Mouse (Mus musculus): Measurements from ENCODE around the gene Fgf18. TPM values are rescaled to one million over a fixed set of nuclear protein-coding genes. Genes with fewer than 3 reads are reported as not detected.
A peak's percentile ranks its signal among the peaks of the same experiment; 100 is the strongest.

Gene Fgf18
- 1 to 10 TPM; 2.2 to 3.9 (median 3.0) TPM for total RNA-seq (2022)

DNA sequence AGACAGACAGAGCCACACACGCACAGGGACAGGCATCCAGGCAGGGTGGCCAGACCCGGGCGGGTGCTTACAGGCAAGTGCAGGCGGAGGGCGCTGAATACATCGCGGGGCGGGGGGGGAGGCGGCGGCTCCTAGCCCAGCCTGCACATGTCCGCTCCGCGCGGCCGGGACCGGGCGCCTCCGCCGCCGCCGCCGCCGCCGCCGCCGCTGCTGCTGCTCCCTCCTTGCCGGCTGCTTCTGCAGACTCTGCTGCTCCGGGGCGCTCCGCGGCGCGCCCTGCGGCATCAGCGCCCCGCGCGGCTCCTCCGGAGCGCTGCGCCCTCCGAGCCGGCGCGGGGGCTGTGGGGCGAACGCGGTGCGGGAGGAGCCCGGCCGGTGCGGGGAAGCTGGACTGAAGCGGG, at the start of gene Fgf18:
Gene Fgf18 (minus strand): TSS at position 230 of the 401 bp plus-strand sequence.
- DNase-seq (ENCODE audit: low spot score in 2 of 2) = peak in 1 of 2 experiments; percentile 9

DNA sequence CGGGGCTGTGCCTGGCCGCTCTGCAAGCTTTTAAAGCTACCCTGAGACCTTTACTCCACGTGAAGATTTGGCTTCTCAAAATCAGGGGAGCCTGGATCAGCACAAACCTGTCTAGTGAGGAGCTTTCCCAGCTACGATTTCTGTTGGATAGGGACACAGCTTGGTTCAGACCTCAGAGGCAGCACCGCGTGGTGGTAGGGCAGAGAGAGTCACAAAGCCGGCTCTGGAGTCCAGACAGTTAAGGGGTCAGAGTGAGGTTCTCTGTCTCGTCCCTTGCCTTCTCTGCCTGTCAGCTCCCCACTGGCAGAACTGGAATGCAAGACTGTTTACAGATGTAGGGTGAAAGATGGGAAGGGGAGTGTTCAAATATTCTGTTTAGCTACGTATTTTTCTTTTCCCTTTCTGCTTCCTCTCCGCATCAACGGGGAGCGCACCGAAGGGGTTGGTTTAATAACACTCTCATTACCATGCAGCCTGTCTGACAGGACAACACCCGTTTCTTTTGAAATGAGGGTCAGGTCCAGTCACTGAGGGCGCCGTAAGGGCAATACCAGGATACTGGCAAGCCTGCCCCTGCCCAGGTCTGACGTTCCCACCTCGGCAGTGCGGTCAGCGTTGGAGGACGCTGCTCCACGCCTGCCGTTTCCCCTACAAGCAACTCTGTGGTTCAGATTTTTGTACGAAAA, 49.4 kb upstream of the Fgf18 start:
- DNase-seq (ENCODE audit: low spot score in 2 of 2) = no peak

DNA sequence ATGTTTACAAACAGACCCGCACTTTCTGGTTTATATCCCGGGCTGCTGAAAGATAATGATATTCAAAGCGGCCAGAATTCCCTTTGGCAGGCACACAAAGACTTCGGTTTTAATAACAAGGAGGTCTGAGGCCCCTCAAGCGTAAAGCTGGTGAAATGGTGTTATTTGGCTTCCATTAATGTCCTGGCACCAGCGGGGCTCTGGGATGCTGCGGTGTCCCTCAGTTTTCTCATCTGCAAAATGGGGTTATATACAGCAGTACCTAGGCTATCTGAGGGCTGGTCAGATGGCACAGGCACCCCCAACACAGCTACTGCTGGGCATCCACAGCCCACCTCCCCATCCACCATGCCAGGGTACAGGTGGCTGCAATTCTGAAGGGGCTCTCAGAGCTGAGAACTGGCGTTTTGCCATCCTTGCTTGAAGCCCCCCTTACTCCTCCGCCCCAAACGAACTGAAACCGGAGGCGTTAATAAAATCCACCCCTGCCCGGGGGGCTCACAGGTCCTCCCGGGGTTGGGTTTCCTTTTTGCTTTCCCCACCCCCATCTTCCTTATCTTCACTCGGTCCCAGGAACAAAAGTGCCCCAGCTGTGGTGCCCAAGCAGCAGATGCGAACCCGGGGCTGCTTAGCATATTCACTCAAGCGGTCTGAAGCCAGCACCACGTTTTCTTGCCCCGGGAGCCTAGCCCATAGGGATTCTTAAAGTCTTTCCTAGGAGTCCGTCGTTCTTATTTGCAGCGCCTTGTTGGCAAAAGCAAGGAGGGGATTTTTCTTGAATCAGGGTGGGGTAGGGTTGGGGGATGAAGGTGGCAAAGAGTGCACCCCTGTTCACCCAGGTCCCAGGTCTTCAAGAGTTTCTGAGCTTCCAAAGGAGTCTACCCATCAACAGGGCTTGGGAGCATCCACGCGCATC, 48.6 kb upstream of the Fgf18 start:
- no peak for DNase-seq (ENCODE audit: low spot score in 2 of 2)

DNA sequence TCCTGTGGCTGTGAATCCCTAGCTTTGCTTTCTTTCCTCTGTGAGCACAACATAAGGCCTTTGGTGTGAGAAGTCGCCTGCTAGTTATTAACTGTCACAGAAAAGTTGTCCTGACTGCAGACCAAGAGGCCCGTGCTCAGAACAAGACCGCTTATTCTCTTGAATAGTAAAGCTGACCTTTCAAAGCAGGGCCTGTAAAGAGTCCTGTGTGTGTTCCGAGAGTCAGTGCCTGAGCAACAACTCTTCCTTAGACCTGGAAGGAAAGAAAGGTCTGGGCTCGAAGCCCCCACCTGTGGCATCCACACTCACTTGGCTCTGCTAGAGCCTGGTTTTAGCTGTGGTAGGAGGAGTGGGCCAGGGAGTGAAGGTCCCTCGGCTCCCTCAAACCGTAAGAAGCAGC, 47.9 kb upstream of the Fgf18 start:
- DNase-seq (ENCODE audit: low spot score in 2 of 2) = no peak

DNA sequence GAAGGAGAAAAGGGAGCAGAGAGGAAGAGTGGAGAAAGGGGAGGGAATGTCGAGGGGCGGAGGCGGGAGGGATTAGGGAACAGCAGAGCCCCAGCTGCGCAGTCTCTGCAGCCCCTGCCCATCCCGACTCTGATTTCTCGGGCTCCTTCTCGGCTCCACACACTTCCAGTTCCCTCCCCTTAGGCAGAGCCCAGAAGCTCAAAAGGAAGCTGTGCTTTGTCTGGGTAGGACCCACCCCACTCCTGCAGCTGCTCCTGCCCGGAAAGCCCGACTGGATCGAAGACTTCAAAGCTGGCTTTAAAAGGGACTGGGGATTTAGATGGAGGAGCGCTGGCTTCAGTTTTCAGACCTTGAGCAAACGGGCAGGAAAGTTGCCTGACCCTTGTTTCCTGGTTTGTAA, 46.5 kb upstream of the Fgf18 start:
- no peak for DNase-seq (ENCODE audit: low spot score in 2 of 2)

DNA sequence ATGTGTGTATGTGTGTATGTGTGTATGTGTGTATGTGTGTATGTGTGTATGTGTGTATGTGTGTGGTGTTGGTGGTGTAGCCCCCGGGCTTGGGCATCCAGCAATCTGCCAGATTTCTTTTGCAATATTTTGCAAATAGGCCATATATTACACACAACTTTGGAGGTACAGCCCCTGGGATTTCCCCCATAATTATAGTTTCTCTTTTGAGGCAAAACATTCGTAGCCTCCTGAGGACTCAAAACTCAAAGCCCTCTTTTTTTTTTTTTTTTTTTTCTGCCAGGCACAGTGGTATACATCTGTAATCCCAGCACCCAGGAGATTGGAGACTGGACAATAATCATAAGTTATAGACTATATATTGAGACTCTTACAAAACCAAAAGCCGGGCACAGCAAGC, 34.6 kb upstream of the Fgf18 start:
- no peak for DNase-seq (ENCODE audit: low spot score in 2 of 2)

DNA sequence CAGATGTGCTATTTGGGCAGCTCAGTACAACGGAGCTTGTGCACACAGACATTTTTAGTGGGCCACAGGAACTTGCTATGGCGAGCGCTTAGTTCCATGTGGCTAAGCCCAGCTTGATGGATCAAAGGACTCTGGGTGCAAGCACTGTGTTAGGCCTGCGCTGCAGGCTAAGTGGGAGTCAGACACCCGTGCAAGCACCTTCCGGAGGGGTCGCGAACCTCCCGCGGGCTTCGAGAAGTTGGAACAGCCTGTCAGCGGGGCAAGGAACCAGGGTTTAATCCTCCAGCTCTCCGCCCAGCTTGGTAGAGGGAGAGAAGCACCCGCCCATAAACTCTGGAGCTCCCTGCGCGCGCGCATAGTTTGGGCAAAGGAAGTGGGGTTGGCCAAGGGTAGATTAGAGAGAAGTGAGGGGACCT, 33.5 kb upstream of the Fgf18 start:
- DNase-seq (ENCODE audit: low spot score in 2 of 2) = no peak

DNA sequence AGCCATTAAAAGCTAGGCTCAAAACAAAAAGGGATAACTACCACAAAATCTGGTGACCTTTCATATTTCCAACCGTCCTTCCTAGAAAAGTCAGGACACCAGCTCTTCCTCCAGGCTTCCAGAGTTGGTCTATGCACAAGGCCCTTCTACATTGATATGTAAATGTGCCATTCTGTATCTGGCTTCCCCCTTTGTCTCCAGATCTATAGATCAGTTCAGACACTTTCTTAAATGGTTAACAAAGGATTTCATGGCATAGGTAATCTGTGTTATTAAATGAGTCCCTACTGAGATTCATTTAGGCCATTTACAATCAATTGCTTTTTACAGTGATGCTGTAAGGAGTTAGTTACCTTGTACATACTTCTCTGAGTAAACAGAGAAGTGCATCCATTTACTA, 32.6 kb upstream of the Fgf18 start:
- DNase-seq (ENCODE audit: low spot score in 2 of 2) = no peak

DNA sequence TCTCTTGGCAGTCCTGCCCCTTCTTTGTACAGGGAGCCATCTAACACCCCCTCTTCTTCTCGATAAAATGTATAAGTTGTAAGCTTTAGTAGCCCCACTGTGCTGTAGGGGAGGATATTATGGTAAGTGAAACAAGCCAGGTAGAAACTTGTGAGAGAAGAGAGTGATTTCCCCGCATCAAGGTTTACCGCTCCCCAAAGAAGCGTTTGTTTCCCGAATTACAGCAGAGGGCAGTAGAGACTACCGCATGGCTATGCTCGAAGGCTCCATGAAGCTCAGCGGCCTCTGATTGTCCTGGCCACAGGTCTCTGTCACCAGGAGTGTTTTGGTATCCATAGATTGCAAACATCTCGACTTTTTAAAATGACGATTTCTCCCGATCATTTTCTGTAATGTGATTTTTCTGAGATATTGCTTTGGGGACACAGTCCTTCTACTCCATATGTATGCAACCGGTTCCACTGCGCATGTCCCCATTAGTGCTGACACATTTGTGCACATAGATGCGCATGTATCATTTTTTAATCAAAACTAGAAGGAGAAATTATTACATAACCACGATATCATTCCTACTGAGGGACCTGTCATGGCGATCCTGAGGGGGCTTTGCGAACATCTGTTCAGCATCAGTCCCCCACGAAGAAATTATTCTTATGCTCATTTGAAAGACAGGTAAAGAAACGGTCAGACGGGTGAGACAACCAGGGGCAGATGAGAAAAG, 29.5 kb upstream of the Fgf18 start:
- peak in 1 of 2 experiments; percentile 8 for DNase-seq (ENCODE audit: low spot score in 2 of 2)

DNA sequence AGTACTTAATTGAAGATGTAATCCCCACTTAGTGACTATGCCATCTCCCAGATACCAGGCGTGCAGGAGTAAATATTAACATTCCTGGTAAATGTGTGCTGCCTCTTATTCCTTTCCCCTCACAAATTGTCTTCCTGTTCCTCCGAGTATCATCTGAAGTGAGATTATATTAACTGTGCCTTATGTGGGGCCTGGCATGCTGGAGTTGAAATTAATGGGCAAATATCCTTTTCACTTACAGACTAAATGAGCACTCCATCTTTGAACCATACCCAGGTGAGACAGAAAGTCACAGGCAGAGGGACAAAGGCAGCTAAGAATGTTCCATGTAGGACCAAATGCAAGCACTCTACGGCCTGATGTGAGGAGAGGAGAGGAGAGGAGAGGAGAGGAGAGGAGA, 28.6 kb upstream of the Fgf18 start:
- DNase-seq (ENCODE audit: low spot score in 2 of 2) = no peak

DNA sequence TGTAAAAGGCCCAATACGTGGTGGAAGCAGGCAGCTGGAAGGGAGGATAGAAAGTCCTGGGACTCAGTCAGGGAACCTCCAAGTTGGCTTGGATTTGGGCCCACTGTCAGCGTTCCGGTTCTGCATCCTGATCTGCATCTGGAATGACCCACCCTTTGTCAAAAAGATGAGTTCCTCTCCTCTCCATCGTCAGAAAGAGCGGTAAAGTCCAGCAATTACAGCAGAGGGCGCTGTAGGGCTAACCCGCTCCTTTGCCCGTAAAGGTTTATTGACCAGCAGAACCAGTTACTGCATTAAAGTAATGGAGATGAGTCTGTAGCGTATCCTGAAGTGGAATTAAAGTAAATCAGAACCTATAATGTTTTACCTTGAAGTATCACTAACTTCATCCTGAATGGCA, 23.3 kb upstream of the Fgf18 start:
- DNase-seq (ENCODE audit: low spot score in 2 of 2) = peak in 1 of 2 experiments; percentile 27

DNA sequence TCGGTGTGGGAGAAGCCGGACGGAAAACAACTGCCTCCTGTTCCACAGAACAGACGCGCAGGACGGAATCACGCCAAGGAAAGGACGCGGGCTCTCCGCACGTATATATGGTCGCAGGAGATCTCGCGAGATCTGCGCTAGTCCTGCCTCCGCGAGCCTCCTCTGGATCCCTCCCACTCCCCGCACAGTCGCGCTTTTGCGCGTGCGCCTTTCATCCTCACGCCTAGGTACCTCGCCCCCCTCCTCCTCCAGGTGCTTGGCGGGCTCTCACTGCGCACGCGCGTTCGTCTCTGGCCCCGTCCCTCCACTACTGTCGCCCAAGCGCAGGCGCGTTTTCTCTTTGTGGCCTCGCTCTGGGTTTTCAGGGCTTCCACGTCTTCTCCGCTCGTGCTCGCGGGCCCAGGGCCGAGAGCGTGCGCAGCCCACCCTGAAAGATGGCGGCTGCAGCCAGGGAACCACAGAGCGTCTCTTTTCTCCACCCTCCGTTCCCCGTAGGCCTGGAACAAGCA, 15.9 kb upstream of the Fgf18 start, which contains the start of gene Npm1:
Gene Npm1 (minus strand): TSS at position 209 of the 509 bp plus-strand sequence.
- peak; percentile 97 to 99 for DNase-seq (ENCODE audit: low spot score in 2 of 2)

DNA sequence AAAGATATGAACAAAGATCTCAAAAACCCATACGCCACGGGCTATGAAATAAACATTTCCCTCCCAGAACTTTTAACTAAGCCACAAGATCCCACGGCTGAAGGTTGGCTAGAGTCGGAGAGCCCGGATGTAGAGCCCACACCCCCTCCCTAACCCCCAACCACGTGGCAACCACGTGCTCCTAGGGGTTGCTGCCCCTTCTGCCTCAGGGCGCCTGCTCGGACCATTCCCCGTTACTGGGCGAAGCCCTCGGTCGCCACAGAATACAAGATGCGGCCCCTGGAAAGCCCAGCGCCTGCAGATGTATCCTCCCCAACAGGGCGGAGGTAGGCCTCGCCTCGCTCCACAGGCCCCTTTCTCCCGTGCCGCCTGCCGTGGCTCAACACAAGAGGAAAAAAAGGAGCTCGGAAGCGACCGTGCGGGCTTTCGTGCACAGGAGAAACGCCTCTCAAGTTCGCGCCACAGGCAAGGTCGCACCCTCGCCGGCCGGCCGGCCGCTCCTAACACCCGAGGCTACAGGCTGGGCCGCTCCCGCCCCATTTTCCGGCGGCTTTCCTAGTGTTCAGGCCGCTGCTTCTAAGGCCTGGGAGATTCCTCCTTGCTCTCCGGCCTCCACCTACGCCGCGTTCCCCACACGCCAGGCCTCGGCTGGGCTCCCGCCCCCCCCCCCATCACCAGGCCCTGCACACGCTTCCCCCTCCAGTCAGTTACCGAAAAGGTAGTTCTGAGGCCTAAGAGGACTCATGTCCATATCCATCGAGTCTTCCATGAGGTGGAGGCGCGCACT, 15.2 kb upstream of the Fgf18 start:
- peak; percentile 46 to 69 for DNase-seq (ENCODE audit: low spot score in 2 of 2)

DNA sequence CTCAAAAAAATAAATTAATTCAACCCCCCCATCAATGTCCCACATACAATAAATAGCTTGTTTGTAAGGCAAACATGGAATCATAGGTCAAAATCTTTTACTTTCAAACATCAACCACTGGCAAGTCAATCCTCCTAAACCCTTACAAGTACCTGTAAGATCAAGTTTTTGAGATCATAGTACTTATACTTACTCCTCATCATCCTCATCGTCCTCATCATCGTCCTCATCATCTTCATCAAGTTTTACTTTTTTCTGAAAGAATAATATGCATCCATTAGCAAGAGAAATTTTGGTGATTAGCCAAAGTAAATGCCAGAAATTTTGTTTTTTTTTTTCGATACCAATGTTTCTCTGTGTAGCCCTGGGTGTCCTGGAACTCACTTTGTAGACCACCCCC, 12.5 kb upstream of the Fgf18 start:
- no peak for DNase-seq (ENCODE audit: low spot score in 2 of 2)

DNA sequence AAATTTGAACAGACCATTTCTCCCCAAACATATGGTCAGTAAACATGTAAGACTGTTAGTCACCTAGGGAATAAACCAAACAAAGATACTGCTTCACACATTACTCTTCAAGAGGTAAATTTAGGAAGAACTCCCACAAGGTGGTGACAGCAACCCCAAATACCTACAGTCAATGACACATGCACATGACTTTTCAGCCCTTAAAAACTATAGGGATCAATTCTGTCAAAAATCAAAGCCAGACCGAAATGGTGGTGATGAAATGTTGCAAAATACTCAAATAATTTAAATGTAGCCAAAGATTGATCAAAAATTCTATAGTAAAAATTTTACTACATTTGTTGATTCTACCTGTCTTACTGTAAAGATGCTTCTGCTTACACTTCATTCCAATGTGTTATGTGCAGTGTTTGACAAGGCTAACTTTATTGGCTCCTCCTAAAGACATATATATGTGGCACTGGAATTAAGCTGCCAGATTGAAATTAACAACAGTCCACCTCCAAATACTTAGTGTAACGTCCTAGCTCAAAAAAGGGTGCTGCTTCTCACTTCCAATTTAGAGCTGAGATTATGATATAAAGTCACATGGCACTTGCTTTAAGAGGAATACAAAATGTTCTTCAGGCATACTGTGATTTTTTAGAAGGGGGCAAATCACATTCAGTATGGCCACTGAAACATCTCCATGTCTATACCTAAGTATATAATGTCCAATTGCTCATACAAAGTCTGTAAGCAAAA, 10.4 kb upstream of the Fgf18 start:
- no peak for DNase-seq (ENCODE audit: low spot score in 2 of 2)

DNA sequence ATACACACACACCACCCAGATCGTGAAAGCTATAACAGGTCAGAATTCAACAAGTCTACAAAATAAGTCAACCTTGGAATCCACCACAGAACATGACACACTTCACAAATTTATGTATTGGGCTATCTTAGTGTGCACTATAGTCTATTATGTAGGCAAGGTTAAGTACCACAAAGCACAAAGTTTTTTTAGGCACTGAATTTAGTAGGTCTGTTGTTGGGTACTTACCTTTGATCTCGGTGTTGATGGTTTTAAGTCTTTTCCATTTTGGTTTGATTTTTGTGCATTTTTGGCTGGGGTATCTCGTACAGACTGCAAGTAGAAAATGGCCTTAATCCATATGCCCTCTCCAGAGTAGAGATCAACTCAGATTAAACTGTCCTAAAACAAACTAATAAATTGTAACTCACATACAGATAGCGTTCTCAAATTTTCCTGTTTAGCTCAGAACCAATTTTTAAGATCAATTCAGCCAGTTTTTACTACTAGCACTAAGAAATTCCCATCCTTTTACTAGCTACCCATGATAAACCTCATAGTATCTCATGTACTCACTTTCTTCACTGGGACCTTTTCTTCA, 9.3 kb upstream of the Fgf18 start:
- DNase-seq (ENCODE audit: low spot score in 2 of 2) = no peak

DNA sequence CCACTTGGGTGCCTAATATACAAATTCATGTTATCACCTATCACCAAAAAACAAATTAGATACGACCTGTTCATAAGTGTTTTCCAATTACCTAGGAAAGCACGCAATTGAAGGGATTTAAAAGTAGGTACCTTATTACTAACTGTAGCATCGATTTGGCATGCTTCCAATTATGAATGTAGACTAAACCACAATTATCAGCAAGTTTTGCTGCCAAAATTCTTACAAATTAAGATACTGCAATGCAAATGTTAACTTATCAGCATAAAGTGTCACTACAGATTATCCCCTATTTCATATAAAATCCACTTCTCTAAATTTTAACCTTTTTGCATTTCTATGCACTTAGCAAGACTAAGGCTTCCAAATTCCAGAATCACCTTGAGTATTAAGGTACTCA, 7.3 kb upstream of the Fgf18 start:
- DNase-seq (ENCODE audit: low spot score in 2 of 2) = no peak

DNA sequence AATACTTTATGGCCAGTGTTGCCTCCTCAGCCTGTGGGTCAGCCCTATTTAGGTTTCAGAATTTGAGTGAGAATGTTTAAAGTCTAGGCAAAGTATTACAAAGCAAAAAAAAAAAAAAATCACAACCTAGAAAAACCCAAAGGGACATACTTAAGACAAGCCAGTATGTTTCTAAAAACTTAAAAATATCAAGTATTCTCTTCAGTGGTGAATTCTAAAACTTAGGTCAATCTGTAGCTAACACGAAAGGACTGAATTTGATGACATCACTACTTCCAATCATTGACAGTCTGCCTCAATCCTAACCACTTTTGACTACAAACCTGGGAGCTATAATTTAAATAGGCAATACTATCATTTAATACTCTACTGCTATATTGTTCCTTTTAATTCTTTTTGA, 5.8 kb upstream of the Fgf18 start:
- no peak for DNase-seq (ENCODE audit: low spot score in 2 of 2)

DNA sequence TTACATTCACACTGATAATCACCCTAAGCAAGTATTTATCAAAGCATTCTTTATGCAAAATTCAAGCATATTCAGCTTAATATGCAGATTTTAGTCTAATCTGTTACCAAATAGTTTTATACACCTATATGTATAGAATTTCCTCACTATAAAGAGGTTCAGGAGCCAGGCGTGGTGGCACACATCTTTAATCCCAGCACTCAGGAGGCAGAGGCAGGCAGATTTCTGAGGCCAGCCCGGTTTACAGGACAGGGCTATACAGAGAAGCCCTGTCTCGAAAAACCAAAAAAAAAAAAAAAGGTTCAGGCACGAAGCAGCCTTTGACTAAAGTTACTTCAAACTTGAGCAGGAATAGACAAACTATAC, 4.6 kb upstream of the Fgf18 start:
- no peak for DNase-seq (ENCODE audit: low spot score in 2 of 2)
